Mouse (Mus musculus): ENCODE results near the gene Bmp7.

Bmp7 gene

DNA sequence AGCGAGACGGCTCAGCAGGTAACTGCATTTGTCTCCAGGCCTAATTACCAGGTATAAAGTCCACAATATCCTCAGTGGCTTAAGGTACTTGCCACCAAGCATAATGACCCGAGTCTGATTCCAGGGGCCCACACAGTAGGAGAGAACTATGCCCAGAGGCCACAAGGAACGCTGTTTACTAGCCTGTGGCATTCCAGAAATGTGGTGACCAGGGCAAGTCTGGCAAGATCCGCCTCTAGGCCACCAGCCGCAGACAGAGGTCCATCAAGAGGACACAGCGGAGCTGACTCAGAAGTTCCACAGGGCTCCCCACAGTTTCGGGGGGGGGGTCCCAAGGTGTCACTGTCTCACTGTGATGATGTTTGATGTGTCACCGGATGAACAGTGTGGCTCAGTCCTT is 34.0 kb downstream of the Bmp7 start:
- DNase-seq = no peak

DNA sequence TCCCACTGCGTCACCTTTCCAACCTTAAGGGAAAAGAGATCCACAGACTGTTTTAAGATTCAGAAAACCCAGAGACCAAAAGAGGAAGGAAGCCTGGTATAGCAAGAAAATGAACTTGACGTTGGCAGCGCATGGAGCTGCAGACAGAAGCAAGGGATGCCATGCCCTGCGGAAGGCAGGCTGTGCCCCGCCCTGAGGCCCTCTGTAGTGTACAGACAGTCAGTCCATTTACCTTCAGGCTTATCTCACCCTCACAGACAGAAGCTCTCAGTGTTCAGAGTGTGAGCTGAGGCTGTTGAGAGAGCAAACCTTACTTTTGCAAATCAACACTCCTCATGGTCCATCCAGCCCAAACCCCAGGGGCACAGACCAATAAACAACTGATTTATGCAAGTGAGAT is 35.1 kb downstream of the Bmp7 start:
- no peak for DNase-seq

DNA sequence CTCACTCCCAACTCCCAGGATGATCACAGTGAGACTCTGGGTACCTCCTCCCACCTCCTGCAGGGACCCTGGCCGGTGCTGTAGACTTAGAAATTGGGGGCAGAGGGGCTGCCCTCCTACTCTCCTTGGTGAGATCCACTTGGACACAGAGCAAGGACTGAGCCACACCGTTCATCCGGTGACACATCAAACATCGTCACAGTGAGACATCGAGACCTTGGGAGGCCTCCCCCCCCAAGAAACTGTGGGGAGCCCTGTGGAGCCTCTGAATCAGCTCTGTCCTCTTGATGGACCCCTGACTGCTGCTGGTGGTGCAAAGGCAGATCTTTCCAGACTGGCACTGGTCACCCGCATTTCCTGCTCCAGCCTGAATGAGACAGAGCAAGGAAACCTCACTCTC is 35.5 kb downstream of the Bmp7 start:
- no peak for DNase-seq

DNA sequence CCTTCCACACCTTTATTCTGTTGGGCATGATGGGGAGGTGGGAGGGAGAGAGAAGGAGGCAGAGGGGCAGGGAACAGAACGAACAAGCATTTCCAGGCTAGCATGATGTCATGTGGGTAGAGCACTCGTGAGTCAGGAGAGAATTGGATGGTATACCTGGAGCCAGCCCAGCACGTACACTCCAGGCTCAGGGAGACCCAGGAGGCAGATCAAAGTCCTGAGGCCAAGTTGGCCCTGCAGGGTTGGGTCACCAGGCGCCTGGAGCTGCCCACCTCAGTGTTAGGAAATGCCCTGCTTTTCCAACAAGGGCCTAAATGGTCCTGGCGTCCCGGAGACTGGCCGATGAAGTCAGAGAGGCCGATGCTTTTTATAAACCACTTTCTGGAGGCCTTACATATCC is 36.6 kb downstream of the Bmp7 start:
- DNase-seq = no peak

DNA sequence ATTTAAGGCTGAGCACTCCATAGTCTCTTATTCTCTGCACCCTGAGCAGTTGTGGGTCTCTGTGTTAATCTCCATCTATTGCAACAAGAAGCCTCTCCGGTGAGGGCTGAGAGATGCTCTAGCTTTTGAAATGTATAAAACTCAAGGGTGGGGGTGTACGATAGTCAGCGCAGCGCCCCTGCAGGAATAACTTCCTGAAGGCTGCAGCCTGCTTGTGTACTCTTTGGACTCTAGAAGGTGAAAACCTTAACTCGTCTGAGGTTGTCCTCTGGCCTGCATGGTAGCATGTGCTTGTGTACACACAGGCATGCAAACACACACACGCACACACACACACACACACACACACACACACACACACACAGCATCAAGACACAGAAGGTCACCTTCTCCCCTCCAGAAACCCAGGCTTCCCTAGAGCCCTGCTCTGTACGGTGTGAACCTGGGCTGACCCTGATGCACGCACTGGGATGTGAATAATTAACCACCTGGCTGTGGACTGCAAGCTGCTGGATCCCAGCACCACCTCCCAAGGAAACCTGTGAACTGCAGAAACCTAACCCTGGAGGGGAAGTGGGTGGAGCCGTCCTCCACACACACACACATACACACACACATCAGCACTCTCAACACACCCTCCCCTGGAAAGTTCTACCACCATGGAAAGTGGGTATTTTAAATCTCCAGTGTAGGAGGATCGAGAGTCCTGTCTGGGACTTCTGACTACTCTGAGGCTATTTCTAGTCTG is 39.0 kb downstream of the Bmp7 start:
- no peak for DNase-seq

DNA sequence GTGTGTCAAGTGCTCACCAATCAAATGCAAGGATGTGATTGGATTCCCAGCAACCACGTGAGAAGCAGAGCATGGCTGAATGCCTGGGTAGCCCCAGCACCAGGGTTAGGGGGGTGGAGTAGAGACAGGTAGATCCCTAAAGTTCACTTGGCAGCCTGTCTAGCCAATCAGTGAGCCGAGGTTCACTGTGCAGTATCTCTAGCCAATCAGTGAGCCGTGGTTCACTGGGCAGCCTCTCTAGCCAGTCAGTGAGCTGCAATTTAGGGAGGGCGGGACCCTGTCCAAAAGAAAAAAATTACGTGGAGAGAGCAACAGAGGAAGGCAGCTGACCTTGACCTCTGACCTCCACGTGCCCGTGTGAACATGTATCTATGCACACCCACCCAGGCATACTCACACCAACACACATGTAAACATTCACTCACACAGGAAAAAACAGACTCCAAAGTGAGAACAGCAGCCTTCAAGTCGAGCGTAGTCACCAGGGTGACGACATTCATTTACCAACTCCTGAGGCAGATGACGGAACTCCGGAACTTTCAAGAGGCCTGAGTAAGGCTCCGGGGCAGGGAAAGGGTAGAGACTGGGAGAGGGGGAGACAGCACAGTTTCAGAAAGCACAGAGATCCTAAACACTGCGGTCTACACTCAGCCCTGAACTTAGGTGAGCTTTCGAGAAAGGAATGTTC is 50.2 kb downstream of the Bmp7 start:
- no peak for DNase-seq

DNA sequence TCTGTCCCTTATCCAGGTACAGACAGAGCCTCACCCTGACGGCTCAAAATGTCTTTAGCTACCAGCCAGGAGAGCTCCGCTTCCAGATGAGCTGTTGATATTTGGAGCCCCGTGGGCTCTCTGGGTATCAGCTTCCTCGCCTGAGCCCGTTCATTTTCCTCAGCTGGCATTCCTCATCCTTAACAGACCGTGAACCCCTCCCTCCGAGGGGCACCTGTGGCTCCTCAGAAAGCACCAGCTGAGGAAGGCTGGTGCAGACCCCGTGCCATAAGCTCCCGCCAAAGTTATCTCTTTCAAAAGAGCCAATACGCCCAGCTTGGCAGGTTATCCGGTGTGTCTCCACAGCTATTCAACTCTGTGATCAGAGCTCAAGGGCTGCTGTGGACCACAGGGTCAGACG is 50.9 kb downstream of the Bmp7 start:
- DNase-seq = no peak

DNA sequence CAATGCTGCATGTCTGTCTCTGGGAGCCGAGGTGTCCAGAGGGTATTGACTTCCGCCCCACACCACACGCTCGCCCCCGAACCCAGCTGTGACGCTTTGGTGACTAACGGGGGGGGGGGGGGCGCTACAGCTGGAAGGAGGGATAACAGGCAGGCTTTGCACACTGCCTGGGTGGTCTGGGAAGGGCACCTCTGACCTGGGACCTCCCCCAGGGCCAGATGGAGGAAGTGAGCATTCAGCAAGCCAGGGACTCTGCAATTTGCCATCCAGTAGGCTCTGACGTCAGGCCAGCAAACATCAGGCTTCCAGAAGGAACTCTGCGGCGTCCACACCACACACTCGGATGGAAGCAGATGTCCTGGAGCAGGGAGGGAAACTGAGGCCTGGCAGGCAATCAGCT is 52.0 kb downstream of the Bmp7 start:
- no peak for DNase-seq

DNA sequence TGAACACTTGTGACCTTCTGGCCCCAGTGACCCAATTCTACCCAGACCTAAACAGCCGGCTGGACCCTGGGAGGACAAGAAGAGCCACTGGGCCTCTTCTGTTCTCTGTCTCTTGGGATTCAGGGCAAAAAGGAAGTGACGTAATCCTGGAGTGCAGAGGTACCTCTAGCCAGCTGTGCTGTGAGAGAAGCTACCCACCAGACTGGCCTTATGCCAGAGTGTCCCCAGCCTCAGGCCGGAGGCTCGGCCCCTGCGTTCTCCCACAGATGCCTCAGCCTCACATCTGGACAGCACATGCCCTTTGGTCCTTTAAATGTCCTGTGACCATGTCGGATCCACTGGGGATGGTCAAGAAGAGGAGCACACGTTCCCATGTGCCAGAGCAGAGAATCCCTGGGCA is 54.3 kb downstream of the Bmp7 start:
- DNase-seq = no peak

DNA sequence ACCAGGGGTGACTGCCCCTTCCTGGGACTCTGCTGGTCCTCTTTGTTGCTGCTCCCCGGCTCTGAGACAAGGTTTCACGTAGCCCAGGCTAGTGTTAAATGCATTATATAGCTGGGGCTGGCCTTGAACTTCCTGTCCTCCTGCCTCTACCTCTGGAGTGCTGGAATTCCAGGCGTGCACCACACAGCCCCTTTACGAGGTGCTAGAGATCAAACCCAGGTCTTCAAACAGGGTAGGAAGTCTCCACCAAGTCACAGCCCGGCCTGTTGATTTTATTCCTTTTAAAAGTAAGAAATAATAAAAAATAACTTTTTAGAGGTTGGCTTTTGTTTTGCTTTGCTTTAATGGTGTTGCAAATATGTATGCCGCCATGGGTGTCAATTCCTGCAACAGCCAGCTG is 55.5 kb downstream of the Bmp7 start:
- no peak for DNase-seq

DNA sequence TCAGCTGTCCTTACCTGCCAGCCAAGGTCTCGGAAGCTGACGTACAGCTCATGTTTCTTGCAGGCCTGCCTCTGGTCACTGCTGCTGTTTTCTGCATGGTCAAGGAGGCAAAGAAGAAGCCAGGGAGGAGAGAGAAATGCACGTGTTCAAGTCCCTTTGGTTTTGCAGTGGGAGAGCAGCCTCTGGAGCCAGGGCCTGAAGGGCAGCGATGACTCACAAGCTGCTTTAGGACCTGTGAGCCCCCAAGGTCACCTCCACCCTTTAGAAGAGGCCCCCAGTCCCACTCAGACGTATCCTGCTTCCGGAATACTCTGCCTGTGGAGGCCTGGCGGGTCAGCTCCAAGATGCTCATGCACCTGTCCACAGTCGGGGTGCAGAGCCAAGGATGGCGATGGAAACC is 64.9 kb downstream of the Bmp7 start:
- no peak for DNase-seq

DNA sequence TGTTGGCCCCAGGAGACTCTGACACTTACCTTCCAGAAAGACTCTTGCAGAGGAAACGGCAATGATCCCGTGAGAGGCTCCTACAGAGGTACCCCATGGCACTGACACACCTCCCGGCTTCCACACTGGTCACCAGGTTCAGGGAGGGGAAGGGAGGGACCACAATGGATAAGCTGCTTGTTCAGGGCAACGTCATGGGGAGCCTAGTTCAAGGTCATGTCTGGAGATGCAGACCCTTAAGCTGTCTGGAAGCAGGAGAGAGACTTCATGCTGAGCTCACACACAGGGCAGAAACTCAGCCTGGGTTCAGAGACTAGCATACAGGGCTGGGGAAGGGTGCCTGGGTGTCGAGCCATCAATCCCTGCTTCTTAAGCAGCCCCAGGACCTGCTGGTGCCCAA is 73.8 kb downstream of the Bmp7 start:
- DNase-seq = no peak

DNA sequence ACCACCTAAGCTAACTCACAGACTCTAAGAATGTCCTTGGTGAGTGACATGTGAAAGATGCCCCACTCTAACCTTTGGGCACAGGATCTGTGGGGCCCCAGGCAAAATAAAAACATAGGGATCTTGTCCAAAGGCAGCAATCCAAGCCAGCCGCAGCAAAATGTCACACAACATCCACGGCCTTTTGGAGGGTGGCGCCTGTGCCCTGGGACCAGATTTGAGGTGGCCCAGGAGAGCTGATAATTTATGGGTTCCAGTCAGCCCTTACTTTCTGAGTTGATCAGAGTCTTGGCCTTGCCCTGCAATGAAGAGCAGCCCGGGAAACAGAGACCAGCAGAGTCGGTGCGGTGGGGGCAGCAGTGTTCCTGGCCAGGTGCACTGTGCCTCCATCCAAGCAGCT is 75.0 kb downstream of the Bmp7 start:
- DNase-seq = no peak

DNA sequence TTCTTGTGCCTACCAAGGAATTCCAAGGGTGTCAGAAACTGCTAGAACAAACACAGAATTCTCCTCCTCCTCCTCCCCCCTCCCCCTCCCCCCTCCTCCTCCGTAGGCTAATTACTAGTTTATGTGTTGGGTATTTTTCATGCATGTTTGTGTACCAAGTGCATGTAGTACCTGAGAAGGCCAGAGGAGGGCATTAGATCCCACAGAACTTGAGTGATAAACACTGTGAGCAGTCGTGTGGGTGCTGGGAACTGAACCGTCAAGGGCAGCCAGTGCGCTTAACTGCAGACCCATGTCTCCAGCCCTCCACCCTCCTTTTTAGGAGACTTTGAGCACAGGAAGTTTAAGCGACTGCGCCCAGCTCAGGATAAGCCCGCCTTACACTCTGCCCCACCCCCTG is 75.6 kb downstream of the Bmp7 start:
- DNase-seq = no peak

DNA sequence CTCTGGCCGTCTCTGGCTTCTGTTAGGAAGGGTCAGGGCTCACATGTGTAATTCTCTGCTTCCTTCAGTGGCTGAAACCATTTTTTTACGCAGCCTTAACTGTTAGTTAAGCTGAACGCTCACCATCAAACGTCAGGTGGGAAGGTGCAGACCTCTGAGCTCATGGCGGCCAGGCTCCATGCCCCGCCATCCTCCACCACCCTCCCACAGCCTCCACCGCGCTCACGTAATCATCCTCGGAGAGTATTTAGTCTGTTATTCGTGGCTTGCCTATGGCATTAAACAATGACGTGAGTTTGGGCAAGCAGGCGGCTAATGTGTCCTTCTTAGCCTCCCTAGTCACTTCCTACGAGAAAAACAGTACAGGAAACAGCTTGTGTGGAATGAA is 76.7 kb downstream of the Bmp7 start:
- DNase-seq = peak; percentile 39

DNA sequence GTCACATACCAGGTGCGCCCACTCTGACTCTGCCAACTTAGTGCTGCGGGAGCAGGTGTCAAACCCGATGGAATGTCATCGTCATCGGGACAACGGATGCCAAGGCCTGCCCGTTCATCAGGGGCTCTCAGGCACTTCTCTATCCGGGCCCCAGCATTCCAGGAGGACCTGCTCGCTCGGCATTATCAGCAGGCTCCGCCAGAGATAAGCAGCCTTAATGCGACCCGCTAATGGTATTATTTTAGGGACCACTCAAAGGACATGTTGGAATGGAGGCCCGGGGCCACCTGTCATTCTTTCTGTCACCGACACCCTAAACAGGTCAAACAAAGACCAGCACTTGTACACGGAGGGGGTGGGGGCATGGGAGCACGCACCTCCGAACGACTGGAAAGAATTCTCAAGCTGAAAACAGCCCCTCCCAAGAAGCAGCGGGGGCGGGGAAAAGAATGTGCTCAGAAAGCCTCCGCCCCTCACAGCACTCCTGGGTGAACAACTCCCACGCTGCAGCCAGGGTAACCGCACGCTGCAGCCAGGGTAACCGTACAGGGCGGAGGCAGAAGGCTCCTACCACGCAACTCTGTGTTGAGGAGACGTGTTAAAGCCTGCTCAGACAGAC is 77.2 kb downstream of the Bmp7 start:
- peak; percentile 84 for DNase-seq

DNA sequence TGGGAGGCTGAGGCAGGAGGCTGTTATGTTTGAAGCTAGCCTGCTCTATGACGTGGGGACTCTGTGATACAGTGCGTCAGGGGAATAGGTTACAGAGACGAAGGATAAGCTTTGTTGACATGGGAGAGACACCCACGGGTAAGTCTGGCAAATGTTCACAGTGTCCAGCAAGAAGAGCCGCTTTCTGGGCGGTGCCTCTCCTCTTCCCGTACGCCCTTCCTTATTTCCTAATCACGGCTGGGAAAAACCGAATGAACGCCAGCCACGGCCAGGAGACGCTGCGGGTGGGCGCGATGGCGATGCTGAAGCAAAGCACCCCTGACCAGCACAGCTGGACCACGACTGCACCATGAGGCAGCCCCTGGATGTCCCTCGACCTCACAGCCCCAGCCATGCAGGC is 77.7 kb downstream of the Bmp7 start:
- no peak for DNase-seq

DNA sequence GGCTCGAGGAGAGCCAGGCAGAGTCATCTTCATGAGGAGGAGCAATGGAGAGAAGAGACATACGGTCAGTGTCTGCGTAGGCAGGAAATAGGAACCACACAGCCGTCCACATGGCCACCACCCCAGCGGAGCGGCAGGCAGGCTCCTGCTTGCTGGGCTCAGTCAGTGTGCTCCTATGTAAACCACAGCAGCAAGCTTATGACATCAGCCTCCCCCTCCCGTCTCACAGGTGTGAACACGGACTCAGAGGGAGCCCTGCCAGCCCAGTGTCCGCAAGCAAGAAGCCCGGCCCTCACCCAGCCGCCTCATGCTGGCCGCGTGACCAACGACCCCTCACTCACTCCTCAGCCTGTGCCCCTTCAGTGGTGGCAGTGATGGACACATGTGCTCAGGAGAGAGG is 78.5 kb downstream of the Bmp7 start:
- peak; percentile 30 for DNase-seq

DNA sequence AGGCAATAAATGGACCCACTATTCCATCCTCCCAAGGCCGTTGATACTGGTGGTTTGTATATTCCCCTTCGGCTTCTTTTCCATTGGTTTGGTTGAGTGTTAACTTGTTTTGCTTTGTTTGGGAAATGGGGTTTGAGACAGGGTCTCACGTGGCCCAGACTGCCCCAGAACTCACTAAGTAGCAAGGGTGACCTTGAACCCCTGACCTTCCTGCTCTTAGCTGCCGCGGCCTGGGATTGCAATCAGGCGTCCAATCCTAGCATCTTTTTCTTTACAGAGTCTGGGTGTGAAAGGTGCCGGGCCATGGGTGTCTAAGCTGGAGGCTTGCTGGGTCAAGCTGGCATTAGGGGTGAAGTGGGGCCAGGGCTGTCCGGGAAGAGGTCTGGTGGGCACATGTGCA is 79.5 kb downstream of the Bmp7 start:
- no peak for DNase-seq

DNA sequence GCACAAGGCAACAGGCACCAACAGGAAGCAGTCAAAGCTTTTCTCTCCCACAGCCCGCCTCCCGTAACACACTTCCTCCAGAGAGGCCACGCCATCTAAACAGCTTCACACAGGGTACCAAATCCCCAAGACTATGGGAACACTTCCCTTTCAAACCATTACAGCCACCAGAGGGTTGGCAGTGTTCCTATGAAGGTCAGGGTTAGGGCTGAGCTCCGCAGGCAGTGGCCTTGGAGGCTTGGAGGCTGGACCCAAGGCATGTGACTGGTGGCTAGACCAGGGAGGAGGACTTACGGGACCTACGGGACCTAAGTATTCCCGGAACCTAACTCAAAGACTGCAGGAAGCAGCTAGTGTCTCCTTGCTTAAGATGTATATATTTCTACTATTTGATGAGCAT is 80.0 kb downstream of the Bmp7 start:
- no peak for DNase-seq

DNA sequence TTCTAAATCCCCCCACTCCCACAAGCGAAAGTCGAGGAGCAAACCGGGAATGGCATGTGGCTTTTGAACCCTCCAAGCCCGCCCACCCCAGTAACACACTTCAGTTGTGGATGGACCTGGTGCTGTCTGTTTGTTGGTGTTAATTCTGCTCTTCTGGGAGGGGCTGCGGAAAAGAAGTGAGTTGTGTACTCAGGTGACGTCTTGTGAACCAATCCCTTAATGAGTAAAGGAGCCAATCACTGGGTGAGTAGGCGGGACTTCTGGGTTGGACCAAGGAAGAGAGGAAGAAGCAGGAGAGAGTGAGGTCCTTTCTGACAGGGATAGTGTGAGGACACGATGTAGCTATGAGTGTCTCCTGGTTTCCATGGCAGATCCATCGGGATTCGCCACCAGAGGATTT is 83.1 kb downstream of the Bmp7 start:
- DNase-seq = no peak

DNA sequence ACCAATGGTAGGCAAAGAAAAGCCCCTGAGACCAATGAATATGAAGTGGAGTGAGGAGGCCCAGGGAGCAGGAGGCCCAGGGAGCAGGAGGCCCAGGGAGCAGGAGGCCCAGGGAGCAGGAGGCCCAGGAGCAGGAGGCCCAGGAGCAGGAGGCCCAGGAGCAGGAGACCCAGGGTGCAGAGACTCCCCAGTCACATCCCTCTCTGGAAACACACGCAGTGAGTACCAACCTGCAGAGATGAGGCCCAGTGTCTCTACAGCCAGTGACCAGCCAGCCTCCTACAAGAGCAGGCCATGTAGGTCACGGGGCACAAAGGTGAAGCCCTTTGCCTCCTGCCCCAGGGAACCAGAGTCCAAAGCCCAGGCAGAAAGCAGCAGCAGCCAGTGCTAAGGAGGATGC is 83.6 kb downstream of the Bmp7 start:
- DNase-seq = no peak

DNA sequence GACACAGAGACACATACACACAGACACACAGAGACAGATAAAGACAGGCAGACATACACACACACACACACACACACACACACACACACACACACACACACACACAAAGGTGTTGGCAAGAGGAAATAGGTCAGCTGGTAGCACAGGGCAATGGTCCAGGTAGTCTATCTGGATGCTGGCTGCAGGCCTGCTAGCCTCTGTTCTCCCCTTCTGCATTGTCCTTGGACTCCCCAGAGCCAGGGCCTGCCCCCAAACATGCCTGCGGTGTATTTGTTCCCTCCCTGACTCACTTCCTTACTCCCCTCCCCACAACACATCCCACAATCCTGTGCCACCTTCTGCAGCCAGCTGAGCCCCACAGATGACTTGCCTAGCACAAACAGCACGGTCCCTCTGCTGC is 86.0 kb downstream of the Bmp7 start:
- DNase-seq = no peak

DNA sequence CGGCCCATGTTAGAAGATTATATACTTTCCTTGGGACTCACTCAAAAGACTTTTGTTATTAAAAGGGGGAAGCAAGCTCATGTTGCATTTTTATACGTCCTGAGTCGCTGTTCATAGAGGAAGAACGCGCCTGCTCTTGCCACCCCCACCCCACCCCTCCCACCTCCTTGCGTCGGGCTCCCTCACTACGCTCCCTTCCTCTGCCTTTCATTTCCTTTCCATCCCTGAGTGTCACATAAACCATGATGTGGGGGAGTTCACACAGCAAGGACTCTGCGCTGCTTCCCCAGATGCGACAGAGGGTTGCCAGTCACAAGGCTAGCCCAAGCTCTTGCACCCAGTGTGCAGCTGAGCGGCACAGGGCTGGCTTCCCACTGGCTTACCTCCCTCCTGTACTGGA is 88.3 kb downstream of the Bmp7 start:
- DNase-seq = no peak

DNA sequence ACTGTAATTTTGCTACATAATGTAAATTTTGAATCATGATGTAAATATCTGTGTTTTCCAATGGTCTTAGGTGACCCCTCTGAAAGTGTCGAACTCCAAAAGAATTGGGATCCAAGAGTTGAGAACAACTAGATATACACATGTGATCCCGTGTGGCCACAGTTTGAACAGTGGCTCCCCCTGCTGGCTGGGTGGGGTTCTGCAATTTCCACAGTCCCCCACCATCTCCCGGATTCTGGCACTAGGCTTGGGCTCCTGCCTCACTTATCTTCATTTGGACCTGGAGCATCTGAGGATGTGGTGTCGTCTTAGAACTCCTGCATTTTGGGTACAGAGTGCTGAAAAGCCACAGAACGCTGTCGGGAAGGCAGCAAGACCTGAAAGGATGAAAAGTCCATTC is 91.9 kb downstream of the Bmp7 start:
- DNase-seq = no peak

All from right cerebral cortex, adult 18-20 months (tissue).